Mouse (Mus musculus) G1E (cell line): ENCODE results near the gene Doc2a.

Experiments used
- CTCF ChIP-seq: IDR thresholded peaks from 2 replicates; pipeline ENCODE4 v1.5.1; 2012; ENCODE audit warnings: low read depth, low read length, inconsistent platforms, mixed read lengths
- GATA1 ChIP-seq: IDR thresholded peaks from 2 replicates; pipeline ENCODE4 v1.6.1; 2012; ENCODE audit warnings: borderline replicate concordance, low read length, inconsistent platforms, mixed read lengths
- POLR2AphosphoS5 ChIP-seq: IDR thresholded peaks from 2 replicates; pipeline ENCODE4 v1.6.1; 2012; ENCODE audit warnings: low read depth, low read length, inconsistent platforms; ENCODE audit not compliant: insufficient replicate concordance
- TAL1 ChIP-seq: conservative IDR thresholded peaks from 2 replicates; pipeline ENCODE4 v1.6.1; 2012; ENCODE audit warnings: low read depth, low read length, inconsistent platforms, mixed read lengths

GRCm38 (mm10) chr7:126818818-126819217, 28.4 kb upstream of the Doc2a start:
- TF ChIP-seq GATA1 (no peak), CTCF (0 out of 2 replicates have a peak, but pooled peaks have one; percentile 14), TAL1 (no peak), POLR2AphosphoS5 (no peak)
